Mouse (Mus musculus): ENCODE results near the gene Vrk1.

- TF ChIP-seq POLR2A (IDR thresholded peaks at IDR 0.05; ENCODE audit: insufficient read length, low read depth) (no peak), MAX (IDR thresholded peaks at IDR 0.05; ENCODE audit: low read depth) (no peak), MYOG (IDR thresholded peaks at IDR 0.05; ENCODE audit: control insufficient read depth in 1 of 3, insufficient read depth in 1 of 3, insufficient read length in 2 of 3, low read depth in 2 of 3) (no peak), POLR2AphosphoS2 (IDR thresholded peaks at IDR 0.05; ENCODE audit: insufficient read length, low read depth) (no peak), USF1 (IDR thresholded peaks at IDR 0.05; ENCODE audit: low read depth) (no peak), TCF3 (IDR thresholded peaks at IDR 0.05; ENCODE audit: insufficient read length, low read depth) (no peak), E2F4 (IDR thresholded peaks at IDR 0.05; ENCODE audit: insufficient read depth) (no peak), CEBPB (IDR thresholded peaks at IDR 0.05; ENCODE audit: insufficient read depth, poor library complexity, severe bottlenecking) (no peak), TCF12 (IDR thresholded peaks at IDR 0.05; ENCODE audit: insufficient read depth, poor library complexity, severe bottlenecking) (no peak), MYOD1 (IDR thresholded peaks at IDR 0.05; ENCODE audit: control insufficient read depth in 1 of 3, insufficient read length in 2 of 3, low read depth in 2 of 3) (no peak), SRF (IDR thresholded peaks at IDR 0.05; ENCODE audit: control insufficient read depth, insufficient read length, low read depth) (no peak)
These were observed 61.6 kb downstream of the Vrk1 start for GRCm38 (mm10) chr12:106071575-106072166.
